Mouse (Mus musculus) myocyte (in vitro differentiated cells): ENCODE results near the gene Napsa. TPM values are rescaled to one million over a fixed set of nuclear protein-coding genes. Genes with fewer than 3 reads are reported as not detected.

ENCODE experiments used
- H3K27me3 ChIP-seq: one replicate; pipeline ENCODE4 v1.6.1; 2011; ENCODE audit not compliant: control insufficient read depth, insufficient read depth, insufficient read length
- H3K36me3 ChIP-seq: one replicate; pipeline ENCODE4 v1.6.1; 2011; ENCODE audit not compliant: control insufficient read depth, insufficient read depth
- H3K4me2 ChIP-seq: one replicate; pipeline ENCODE4 v1.6.1; 2011; ENCODE audit warnings: low read depth, control low read depth
- H3K4me3 ChIP-seq: one replicate; pipeline ENCODE4 v1.5.1; 2011; ENCODE audit warnings: mild to moderate bottlenecking, control low read depth, moderate library complexity
- H3K79me2 ChIP-seq: one replicate; pipeline ENCODE4 v1.6.1; 2011; ENCODE audit not compliant: control insufficient read depth, insufficient read depth
- H3ac ChIP-seq: one replicate; pipeline ENCODE4 v1.6.1; 2011; ENCODE audit not compliant: control insufficient read depth, insufficient read length
- CEBPB ChIP-seq: IDR thresholded peaks from 2 replicates; pipeline ENCODE4 v1.6.1; 2011; ENCODE audit warnings: mild to moderate bottlenecking, moderate library complexity; ENCODE audit not compliant: poor library complexity, insufficient read depth, severe bottlenecking
- E2F4 ChIP-seq: IDR thresholded peaks from one replicate; pipeline ENCODE4 v1.6.1; 2011; ENCODE audit warnings: mild to moderate bottlenecking, control low read depth, moderate library complexity; ENCODE audit not compliant: insufficient read depth
- MAX ChIP-seq: IDR thresholded peaks from one replicate; pipeline ENCODE4 v1.6.1; 2011; ENCODE audit warnings: low read depth, mild to moderate bottlenecking, control low read depth
- MYOD1 ChIP-seq, 3 experiments: IDR thresholded peaks; one replicate each; pipeline ENCODE4 v1.6.1; 2011; ENCODE audit warnings: control low read depth in 2 of 3, low read depth in 2 of 3, mild to moderate bottlenecking in 2 of 3, moderate library complexity in 1 of 3; ENCODE audit not compliant: insufficient read length in 2 of 3, control insufficient read depth in 1 of 3
- MYOG ChIP-seq, 3 experiments: IDR thresholded peaks; one replicate each; pipeline ENCODE4 v1.6.1; 2011; ENCODE audit warnings: control low read depth in 2 of 3, low read depth in 2 of 3, mild to moderate bottlenecking in 2 of 3; ENCODE audit not compliant: insufficient read length in 2 of 3, control insufficient read depth in 1 of 3, insufficient read depth in 1 of 3
- POLR2A ChIP-seq: IDR thresholded peaks from one replicate; pipeline ENCODE4 v1.6.1; 2011; ENCODE audit warnings: low read depth, mild to moderate bottlenecking, control low read depth, moderate library complexity; ENCODE audit not compliant: insufficient read length
- POLR2AphosphoS2 ChIP-seq: IDR thresholded peaks from one replicate; pipeline ENCODE4 v1.6.1; 2011; ENCODE audit warnings: low read depth, control low read depth; ENCODE audit not compliant: insufficient read length
- REST ChIP-seq: IDR thresholded peaks from one replicate; pipeline ENCODE4 v1.6.1; 2011; ENCODE audit warnings: mild to moderate bottlenecking, control low read depth, moderate library complexity; ENCODE audit not compliant: insufficient read depth, insufficient read length
- SRF ChIP-seq: IDR thresholded peaks from one replicate; pipeline ENCODE4 v1.6.1; 2011; ENCODE audit warnings: low read depth; ENCODE audit not compliant: control insufficient read depth, insufficient read length
- TCF12 ChIP-seq: IDR thresholded peaks from one replicate; pipeline ENCODE4 v1.6.1; 2011; ENCODE audit warnings: mild to moderate bottlenecking, control low read depth; ENCODE audit not compliant: poor library complexity, insufficient read depth, severe bottlenecking
- TCF3 ChIP-seq: IDR thresholded peaks from one replicate; pipeline ENCODE4 v1.6.1; 2011; ENCODE audit warnings: low read depth, control low read depth; ENCODE audit not compliant: insufficient read length
- USF1 ChIP-seq: IDR thresholded peaks from one replicate; pipeline ENCODE4 v1.6.1; 2011; ENCODE audit warnings: low read depth, mild to moderate bottlenecking, control low read depth, moderate library complexity
- polyA plus RNA-seq: library from polyadenylated mRNA; unstranded; fragments of >200 nt; fragmentation: generic; extraction: Trizol; gene quantifications from one replicate; pipeline ENCODE4 v1.2.1, GENCODE M21; 2012; ENCODE audit warnings: missing spikeins

The Napsa gene
- polyA plus RNA-seq, 1 experiment = not detected

DNA sequence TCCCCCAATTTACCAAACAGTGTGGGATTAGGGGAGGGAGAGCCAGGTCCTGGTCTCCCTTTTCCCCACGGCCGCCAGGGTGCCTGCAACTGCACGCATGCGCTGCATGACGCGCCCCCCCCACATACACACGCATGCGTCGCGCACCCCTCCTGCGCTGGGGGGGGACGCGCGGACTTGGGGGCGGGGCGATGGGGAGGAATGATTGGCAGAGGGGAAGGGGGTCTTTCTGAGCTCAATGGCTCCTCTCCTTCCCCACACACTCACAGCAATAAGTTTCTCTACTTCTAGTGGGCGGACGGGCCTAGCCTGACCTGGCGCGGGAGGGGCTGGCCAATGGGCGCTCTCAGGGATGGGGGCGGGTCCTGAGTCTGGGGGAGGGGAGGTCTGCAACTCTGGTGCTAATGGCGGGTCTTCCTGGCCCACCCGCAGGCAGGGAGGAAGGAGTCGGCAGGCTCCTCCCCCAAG, 32.0 kb downstream of the Napsa start:
- no peak overlapping the region for H3K4me3 ChIP-seq

DNA sequence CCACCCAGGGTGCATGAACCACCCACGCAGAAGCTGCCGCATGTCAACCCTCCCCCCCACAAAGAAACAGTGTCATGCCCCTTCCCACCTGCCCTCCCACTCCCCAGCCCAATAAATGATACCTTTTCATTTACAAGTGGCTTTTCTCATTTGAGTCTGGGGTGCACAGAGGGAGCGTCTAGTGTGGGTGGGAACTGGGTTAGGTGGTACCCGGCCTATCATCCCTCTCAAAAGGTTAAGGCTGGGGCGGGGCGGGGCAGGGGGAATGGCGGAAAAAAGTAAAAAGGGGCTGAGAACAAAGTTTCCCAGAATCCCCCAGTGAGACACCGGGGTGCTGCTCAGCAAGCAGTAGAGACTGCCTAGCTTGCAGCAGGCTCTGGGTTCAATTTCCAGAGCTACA, 32.4 kb downstream of the Napsa start:
- TF ChIP-seq MYOD1 (IDR thresholded peaks at IDR 0.05; ENCODE audit: control insufficient read depth in 1 of 3, insufficient read length in 2 of 3, low read depth in 2 of 3) = no peak
- Histone ChIP-seq H3K36me3 (no peaks in the 10 kb centered on the region), H3K4me3 (no peak overlapping the region), H3K27me3 (peaks cover 74% of the 10 kb centered on the region), H3ac (no peak overlapping the region), H3K79me2 (no peaks in the 10 kb centered on the region), H3K4me2 (no peak overlapping the region)

More for the DNA sequence above, 32.0 kb downstream of the Napsa start:
- TF ChIP-seq SRF (no peak), E2F4 (no peak), POLR2A (no peak), MYOD1 (IDR thresholded peaks at IDR 0.05; ENCODE audit: control insufficient read depth in 1 of 3, insufficient read length in 2 of 3, low read depth in 2 of 3) (no peak), TCF3 (no peak), TCF12 (no peak), MYOG (IDR thresholded peaks at IDR 0.05; ENCODE audit: control insufficient read depth in 1 of 3, insufficient read depth in 1 of 3, insufficient read length in 2 of 3, low read depth in 2 of 3) (no peak), USF1 (no peak), POLR2AphosphoS2 (no peak), REST (no peak), MAX (no peak), CEBPB (no peak)
- H3K36me3 ChIP-seq = no peaks in the 10 kb centered on the region
- H3ac ChIP-seq = no peak overlapping the region
- H3K4me2 ChIP-seq = peak overlapping the region; percentile 52
- no peaks in the 10 kb centered on the region for H3K79me2 ChIP-seq
- peaks cover 78% of the 10 kb centered on the region for H3K27me3 ChIP-seq

DNA sequence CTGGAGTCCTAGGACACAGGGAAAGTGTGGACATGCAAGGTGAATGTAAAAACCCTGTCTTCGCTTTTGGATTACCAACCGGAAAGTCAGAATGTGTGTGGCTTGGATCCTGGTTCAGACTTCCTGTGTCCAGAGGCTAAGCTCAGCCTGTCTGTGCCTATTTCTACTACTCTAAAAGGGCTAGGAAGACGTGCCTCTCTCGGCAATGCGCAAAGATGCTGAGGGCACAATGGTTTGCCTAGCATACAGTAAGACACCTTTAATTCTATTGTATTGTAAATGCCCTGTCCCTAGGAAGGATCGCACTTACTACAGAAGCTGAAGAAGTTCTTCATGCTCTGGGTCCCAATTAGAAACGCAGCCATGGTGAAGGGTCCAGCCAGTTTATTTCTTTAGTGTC, 33.3 kb downstream of the Napsa start:
- H3K27me3 ChIP-seq = peaks cover 75% of the 10 kb centered on the region
- TF ChIP-seq USF1 = no peak
- TF ChIP-seq SRF = no peak
- TF ChIP-seq MYOD1 (IDR thresholded peaks at IDR 0.05; ENCODE audit: control insufficient read depth in 1 of 3, insufficient read length in 2 of 3, low read depth in 2 of 3) = no peak
- no peak for TF ChIP-seq MAX
- no peak for TF ChIP-seq TCF12
- H3K36me3 ChIP-seq = no peaks in the 10 kb centered on the region

DNA sequence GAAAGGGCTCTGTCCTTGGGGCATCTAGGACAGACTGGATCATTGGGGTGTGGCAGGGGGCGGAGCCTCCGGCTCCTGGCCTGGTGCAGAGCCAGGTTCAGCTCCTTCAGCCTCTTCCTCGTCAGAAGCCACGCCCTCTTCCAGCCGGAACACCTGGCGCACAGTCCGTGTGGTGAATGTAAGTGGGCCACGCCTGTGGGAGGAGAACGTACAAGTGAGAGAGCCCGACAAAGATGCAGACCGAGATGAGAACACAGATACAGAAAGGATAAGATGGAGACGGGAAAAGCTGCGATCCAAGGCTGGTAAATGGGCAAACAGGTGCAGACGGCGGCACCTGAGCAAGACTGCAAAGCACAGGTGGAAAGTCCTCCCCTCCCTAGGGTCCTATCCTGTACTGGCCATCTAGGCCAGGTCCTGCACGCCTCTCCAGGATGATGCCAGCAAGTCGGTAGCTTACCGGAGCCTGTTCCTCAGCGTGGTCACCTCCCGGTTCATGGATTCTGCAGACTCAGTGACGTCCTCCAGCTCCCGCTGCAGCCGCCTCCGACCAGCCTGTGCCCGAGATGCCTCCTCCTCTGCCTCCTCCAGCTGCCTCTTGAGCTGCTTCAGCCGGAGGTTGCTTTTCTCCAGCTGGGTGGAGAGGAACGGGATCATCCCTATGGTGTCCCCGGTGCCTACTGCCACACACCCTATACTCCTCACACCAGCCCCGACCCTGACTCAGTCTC, 34.2 kb downstream of the Napsa start:
- peaks cover 76% of the 10 kb centered on the region for H3K27me3 ChIP-seq
- H3ac ChIP-seq = no peak overlapping the region
- no peaks in the 10 kb centered on the region for H3K36me3 ChIP-seq
- no peak overlapping the region for H3K4me2 ChIP-seq
- TF ChIP-seq REST (no peak), MAX (no peak), POLR2A (no peak), E2F4 (no peak), MYOD1 (IDR thresholded peaks at IDR 0.05; ENCODE audit: control insufficient read depth in 1 of 3, insufficient read length in 2 of 3, low read depth in 2 of 3) (no peak), TCF12 (no peak), TCF3 (no peak), MYOG (IDR thresholded peaks at IDR 0.05; ENCODE audit: control insufficient read depth in 1 of 3, insufficient read depth in 1 of 3, insufficient read length in 2 of 3, low read depth in 2 of 3) (no peak), USF1 (no peak), CEBPB (no peak)
- no peaks in the 10 kb centered on the region for H3K79me2 ChIP-seq
- no peak overlapping the region for H3K4me3 ChIP-seq

More for the DNA sequence above, 33.3 kb downstream of the Napsa start:
- no peaks in the 10 kb centered on the region for H3K79me2 ChIP-seq
- H3ac ChIP-seq = no peak overlapping the region
- H3K4me3 ChIP-seq = no peak overlapping the region
- H3K4me2 ChIP-seq = no peak overlapping the region

DNA sequence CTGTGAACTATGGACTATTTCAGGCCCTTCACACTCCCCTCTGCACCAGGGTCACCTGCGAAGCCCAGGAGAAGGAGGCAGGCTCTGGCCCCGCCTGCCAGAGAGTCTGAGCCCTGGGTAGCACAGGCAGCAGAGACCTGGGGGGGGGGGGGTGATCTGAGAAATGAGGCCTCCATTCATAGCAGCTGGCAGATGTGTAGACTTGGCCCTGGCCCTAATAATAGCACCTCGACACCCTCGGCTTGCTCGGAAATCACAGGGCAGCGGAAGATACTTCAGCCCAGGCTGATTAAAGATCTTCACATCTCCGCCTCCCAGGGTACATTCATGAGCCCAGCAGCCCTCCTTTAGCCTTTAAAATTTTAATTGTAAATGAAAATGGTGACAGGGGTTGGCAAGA, 40.0 kb downstream of the Napsa start:
- H3K4me3 ChIP-seq = no peak overlapping the region
- H3K36me3 ChIP-seq = no peaks in the 10 kb centered on the region
- H3K27me3 ChIP-seq = peaks cover 72% of the 10 kb centered on the region
- no peak overlapping the region for H3ac ChIP-seq
- no peaks in the 10 kb centered on the region for H3K79me2 ChIP-seq
- H3K4me2 ChIP-seq = no peak overlapping the region
- TF ChIP-seq POLR2AphosphoS2 (no peak), MYOG (IDR thresholded peaks at IDR 0.05; ENCODE audit: control insufficient read depth in 1 of 3, insufficient read depth in 1 of 3, insufficient read length in 2 of 3, low read depth in 2 of 3) (no peak), POLR2A (no peak), MAX (no peak), USF1 (no peak), CEBPB (no peak), TCF3 (no peak), E2F4 (no peak), TCF12 (no peak), MYOD1 (IDR thresholded peaks at IDR 0.05; ENCODE audit: control insufficient read depth in 1 of 3, insufficient read length in 2 of 3, low read depth in 2 of 3) (no peak), SRF (no peak), REST (no peak)
